Mouse (Mus musculus): ENCODE results near the gene Tor1aip1. TPM values are rescaled to one million over a fixed set of nuclear protein-coding genes. Genes with fewer than 3 reads are reported as not detected.

Gene Tor1aip1
- 164 to 190 TPM (median 183 TPM) in 4 replicates for total RNA-seq (2023; ENCODE audit: inconsistent age)

DNA sequence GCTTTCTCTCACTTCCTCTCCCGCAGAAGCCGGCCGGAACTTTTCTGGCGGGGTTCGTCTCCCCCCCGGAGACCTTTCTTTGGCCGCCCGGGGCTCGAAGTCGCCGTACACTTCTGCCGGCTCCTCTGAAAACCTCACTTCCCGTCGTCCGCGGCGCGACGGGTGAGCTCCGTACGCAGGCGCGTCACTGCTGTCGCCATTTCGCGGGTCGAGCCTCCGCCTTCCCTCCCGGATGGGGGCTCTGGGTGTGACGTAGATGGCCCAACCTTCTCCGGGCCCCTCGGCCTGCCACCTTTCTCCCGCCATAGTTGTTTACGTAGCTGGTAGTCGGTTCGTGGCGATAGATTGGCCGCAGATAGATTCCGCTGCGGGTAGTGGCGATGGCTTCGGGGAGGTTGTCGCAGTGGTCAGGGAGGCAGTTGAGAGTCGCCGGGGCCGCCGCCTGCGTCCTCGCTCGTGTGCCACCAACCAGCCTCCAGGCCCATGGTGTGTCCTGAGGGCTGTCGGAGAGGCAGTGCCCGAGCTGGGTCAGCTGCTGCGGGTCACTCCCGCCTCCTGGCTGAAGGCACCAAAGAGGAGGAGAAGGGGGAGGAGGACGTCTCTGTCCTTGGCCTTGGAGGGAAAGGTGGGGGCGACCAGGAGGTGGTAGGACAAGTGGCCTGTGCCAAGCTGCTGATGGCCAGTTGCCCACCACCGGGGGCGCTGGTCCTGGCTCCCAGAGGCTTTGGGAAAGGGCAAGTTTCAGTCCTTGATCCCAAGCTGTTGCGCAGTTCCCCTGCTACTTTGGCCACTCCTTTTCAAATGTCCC is at the start of gene Tor1aip1:
TSS of gene Tor1aip1 (minus strand) at position 551 of the 808 bp plus-strand sequence.

DNA sequence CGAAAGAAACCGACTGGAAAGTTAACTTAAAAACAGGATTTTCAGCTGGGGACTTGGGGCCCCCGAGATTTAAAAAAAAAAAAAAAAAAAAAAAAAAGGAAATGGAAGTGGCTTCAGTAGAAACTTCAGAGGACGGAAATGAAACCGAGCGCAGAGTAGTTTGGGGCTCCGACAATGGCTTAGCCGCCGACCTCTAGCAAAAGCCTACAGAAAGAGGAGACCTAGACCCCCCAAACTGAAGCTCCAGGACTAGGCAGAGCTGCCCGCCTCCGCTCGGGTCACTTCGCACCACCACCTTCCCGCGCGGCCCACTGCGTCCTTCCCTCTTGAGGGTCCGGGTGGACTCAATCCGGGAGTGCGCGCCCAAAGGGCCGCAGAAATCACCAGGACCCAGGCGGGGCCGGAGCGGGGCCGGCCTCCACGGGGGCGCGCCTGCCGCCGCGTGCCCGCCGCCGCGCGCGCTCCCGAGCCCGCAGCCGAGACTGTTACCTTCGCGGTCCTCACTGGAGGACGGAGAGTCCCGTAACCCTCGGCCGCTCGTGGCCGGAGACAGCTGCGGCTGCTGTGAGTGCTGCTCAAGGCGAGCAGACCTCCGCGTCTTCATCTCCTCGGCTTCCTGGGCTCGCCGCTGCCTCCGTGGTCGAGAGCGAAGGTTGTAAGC is 881 bp downstream of the Tor1aip1 start, which contains the start of gene Tor1aip2:
TSS of gene Tor1aip2 (plus strand) at position 135 of the 661 bp plus-strand sequence.

DNA sequence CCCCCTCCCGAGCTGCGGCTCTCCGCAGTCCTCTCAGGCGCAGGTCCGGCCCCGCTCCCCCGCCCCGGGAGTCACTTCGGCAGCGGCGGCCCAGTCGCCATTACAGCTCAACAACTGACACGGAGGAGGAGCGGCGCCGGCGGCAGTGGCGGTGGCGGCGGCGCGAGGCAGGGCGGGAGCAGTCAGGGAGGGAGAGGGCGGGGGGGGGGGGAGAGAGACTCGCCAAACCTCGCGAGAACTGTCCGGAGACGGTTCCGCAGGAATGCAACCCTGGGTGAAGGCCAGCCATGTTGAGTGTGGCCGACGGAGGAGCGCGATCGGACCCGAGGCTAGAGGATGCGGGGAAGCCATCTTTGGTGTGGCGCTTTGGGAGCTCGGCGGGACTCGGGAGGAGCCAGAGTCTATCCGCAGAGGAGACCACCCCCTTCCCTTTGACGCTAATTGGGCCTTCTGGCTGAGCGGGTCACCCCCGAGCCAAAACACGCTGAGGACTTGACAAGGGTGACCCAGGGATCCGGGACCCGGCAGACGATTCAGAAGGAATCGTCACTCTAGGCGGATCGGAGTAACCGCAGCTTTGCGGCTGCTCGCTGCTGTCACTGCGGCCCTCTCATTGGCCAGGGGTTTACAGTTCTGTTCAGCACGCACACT is 63.1 kb downstream of the Tor1aip1 start, which contains the start of gene Cep350:
TSS of gene Cep350 (minus strand) at position 188 of the 651 bp plus-strand sequence.

Other genes with a start within 250 kb of the Tor1aip1 start
- gene Qsox1, start 223.6 kb downstream of the Tor1aip1 start, total RNA-seq (2023; ENCODE audit: inconsistent age), result 19.8 to 22.8 TPM (median 21.4 TPM) in 4 replicates
- 62.5 to 79.4 TPM (median 65.5 TPM) in 4 replicates for gene Cep350, start 63.2 kb downstream of the Tor1aip1 start, total RNA-seq (2023; ENCODE audit: inconsistent age)
- gene Tor1aip2, start 1.1 kb downstream of the Tor1aip1 start, total RNA-seq (2023; ENCODE audit: inconsistent age), result 81.7 to 93.1 TPM (median 86.7 TPM) in 4 replicates
- gene Fam163a, start 168.5 kb upstream of the Tor1aip1 start, total RNA-seq (2023; ENCODE audit: inconsistent age), result not detected in 4 replicates

Data from B cell, adult (primary cell).